Mouse (Mus musculus) lung, adult 2 months (tissue): ENCODE results near the gene Amfr.
"Not testable (repeated sequence)": the region's sequence is repeated elsewhere in the genome, so short reads cannot be mapped to it uniquely, and the experiment has no call there.

Experiments used
- CTCF ChIP-seq: fragments of 200-500 bp; IDR thresholded peaks from 2 replicates; pipeline ENCODE4 v1.5.1; 2011; ENCODE audit warnings: mild to moderate bottlenecking, low read length, control low read depth; ENCODE audit not compliant: insufficient read depth
- POLR2A ChIP-seq: fragments of 200-500 bp; IDR thresholded peaks from 2 replicates; pipeline ENCODE4 v1.6.1; 2011; ENCODE audit warnings: low read depth, mild to moderate bottlenecking, control low read depth, low read length, borderline replicate concordance; ENCODE audit errors: extremely low read depth

DNA sequence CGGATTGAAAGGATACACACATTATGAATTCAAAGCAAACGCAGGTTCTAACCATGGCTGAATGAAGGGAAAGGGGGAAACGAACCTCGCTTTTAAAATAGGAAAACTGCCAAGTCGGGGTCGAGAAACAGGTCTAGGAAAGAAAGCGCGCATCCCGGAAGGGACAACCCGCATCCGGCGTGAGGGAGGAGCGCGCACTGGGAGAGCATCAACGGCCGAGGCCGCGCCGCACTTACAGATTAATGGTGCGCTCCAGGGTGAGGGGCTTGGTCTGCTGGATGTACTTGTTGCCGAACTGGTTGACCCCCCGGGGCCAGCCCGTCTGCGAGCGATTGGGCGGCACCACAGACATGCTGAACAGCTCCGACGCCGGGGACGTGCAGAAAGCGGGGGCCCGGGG is 23.9 kb upstream of the Amfr start:
- TF ChIP-seq CTCF, POLR2A: not testable (repeated sequence)
